Mouse (Mus musculus) gastrocnemius, postnatal 4 days (tissue): ENCODE measurements around the gene Vangl1. TPM values are rescaled to one million over a fixed set of nuclear protein-coding genes. Genes with fewer than 3 reads are reported as not detected.

Source experiments
- DNase-seq, 2 experiments: peaks; one replicate each; pipeline ENCODE4 v3.0.0; 2021 to 2022; ENCODE audit warnings: low spot score in 2 of 2, mixed read lengths in 2 of 2
- total RNA-seq, 2 experiments: library from RNA; stranded (reverse); gene quantifications; 2 replicates each; pipeline ENCODE4 v1.2.3; 2021

Vangl1 gene
- total RNA-seq, 2 experiments from 2014 or later: 19.5 to 24.6 TPM

DNA sequence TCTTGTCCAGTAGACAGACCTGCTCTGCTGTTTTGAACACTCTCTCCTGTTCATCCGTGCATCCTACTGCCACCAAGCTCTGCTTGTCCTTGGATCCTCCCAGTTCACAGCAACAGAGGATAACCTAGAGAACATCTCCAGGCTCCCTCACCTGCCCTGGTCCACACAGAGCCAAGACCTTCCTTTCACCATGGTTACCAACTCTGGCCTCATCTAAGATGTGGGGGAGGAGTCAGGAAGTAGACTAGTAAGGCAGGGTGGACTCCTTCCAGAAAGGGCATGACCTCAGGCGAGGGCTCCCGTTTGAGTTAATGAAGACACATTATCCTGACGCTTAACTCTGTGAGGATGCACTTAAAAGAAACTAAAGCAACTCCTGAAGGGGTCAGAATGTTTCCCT is 4.5 kb downstream of the Vangl1 start:
- DNase-seq: no peak

DNA sequence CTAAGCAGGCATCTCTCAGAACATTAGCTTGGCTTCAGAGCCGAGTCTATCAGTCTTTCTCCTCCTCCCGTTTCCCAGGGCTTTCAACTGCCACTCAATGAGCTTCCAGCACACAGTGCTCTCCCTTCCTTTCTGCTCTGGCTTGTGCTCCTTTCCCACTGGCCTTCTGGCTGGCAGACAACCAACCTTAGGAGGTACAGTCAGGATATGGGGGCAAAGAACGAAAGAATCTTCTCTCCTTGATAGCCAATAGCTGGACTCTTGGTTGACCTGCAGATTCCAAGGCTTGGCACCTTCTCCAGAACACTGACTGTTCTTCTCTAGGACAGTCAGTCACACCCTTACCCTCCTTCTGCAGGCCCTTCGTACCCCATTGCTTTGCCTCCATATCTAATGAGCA is 5.3 kb downstream of the Vangl1 start:
- DNase-seq: no peak

DNA sequence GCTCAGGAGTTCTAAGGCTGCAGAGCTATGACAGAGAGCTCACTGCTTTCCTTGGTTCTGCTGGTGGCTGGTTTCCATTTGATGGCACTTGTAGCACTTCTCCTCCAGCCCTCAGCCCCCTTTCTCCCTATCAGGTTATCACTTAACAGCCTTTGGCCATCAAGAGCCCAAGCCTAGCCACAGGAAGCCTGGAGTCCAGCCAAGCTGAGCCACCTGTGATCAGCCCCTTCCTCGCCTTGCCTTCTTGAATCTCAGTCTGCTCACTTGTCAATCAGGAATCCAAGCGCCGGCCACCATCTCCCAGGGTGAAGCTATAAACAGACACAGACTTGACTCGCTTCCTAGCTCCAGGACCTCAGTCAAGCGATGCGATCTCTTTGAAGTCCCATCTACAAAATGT is 6.0 kb downstream of the Vangl1 start:
- no peak for DNase-seq

DNA sequence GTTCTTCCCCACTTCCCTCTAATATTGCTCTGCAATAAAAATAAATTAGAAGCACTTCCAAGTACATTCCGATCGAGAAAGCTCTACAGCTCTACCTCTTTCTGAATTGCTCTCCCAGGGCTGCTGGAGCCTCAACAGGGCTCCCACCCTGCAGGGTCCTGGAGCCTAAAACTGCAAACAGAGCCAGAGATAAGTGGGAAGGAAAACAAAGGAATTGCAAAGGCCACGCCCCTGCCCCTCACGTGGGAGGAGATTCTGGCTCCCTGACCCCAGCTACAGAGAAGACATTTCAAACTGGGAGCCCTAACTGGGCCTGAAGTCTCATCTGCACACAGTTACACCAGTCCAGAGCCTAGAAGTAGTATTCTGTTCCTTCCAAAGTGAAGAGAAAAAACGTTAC is 6.7 kb downstream of the Vangl1 start:
- DNase-seq: no peak

DNA sequence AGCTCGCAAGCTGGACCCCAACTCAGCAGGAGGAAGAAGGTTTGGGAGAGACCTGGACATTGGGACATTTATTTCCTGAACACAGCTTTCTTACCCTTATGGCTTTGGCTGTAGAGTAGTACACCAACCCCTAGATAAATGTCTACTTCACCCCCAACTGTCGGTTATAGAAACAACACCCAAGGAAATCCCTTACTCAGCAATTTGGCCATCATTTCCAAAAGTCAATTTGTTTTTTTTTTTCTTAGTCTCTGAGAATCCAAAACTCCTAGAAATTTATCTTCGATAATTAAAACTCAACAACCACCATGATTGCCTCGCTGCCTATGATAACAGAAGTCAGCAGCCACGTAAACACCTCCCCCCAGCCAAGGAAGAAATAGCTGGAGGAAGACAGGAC is 7.3 kb downstream of the Vangl1 start:
- DNase-seq: no peak

DNA sequence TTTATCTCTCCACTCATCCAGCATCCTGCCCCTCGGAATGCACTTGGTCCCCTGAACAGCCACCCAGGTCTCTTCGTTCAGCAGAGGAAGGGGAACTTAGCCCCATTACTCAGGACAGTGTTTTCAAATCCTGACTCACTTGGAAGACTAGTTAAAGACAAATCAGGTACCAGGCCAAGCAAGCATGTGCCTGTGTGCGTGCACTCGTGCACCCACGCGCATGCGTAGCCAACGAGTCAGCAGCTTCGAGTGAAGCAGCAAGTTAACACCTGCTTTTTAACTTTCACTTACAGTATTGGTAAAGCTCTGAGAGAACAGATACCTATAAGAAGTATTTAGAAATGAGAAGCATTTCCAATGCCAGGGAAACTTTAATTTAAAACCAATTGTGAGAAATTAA is 8.3 kb downstream of the Vangl1 start:
- DNase-seq: no peak

DNA sequence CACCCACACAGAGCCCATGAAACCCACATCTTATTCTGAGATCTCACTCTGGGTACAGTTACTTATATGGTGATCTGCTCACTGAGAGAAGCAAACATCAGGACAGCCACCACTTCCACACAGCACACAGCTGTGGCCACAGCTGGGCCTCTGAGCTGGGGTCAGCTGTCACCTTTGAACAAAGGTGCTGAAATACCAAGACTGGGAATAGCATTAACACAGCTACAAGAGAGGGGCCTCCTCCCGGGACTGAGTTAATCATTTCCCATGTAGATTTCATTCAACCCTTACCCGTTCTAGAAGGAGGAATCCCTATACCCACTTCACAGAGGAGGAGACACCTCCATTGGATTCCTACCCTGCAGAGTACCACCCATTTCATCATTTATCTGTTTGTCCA is 8.7 kb downstream of the Vangl1 start:
- DNase-seq: no peak

DNA sequence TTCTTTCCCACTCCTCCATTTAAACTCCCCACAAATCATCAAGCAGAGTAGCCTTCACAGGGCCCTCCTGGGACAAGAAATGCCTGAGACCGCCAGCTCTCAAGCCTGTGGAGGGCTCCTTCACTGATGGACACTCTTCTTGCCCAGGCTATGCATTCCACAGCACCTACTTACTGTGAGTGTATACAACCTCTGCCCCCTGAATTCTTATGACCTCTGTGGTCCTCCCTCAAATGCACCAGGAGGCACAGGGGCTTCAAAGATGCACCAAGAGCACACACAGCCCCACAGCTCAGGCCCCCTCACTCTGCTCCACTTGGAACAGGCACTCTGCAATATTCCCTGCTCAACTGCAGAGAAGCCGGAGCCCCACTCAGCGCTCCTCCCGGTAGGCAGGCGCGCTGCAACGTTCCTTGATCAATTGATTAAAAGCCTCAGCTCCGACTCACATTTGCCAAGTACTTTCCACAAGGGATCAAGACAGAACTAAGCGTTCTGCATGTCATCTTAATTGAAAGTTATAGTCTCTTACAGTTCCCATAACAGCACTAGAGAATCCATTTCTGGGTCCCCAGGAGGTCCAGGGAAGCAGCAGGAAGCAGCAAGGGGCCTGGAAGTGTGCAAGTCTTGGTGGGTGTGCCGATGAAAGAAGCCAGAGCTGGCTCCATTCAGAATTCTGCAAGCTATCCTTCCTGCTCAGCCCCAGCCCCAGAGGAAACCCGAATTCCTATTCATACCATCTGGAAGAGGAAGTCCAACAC is 10.0 kb downstream of the Vangl1 start:
- DNase-seq: peak in 1 of 2 experiments; percentile 37

DNA sequence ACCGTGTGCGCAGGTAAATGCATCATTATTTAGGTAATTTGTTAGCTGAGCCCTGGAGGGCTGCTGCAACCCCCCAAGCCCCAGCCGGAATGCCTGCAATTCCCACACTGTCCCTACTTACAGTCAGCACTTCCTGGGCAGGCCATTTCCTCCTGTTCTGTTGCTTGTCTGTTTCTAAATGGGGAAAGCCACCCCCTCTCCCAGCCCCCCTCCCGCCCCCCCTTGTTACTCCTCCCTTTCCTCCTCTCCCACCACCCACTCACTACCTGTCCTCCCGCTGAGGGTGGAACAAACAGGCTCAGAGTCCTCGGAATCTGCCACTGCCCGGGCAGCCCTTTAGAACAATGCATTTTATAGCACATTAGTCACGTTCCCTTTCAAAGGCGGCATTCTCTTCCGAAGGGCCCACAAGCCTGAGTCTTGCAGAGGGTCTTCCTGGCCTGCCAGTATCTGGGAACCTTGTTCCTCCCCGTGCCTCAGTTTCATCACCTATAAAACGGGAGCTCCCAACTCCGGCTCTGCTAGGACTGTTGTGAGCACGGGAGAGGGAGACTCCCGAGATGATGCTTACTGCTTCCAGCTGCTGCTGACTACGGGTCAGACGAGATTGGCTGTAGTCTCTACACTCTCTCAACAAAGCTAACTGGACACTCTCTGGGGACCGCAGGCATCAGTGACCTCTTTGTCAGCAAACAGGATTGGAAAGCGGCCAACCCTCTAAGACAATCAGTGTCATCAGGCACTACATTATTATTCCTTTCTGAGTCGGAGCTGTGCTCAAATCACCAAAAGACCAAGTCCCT is 10.8 kb downstream of the Vangl1 start:
- DNase-seq: peak in 1 of 2 experiments; percentile 50

DNA sequence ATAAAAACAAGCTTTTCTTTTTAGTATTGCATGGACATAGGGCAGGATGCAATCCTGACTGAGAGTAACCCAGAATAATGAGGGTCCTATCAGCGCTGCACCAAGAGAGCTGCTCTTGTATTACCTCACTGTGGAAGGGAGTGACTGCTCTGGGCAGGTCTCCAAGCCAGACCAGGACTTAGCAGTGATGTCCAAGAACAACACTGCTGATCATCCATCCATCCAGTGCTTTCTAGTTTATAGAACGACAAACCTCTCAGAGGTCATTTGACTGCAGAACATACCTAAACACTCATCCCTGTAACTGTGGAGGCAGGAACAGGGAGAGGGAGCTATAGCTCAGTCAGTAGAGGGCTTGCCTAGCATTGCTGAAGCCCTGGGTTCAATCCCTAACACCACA is 11.9 kb downstream of the Vangl1 start:
- no peak for DNase-seq

DNA sequence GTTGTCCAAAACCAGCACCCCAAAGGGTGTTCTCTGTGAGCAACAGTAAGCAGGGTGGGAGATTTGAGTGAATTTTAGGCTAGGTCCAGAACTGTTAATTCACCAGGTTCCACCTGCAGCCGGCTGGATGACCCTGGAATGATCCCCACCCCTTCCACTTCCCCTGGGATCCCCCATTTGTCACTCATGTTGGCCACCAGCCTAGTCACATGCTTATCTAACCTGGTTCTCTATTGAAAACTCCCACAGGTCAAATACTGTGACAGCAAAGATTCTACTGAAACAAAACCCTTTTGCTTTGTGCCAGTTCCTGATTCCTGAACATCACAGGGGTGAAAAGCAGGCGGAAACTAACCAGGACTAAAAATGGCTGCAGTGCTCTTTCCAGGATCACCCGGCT is 12.9 kb downstream of the Vangl1 start:
- DNase-seq: no peak

DNA sequence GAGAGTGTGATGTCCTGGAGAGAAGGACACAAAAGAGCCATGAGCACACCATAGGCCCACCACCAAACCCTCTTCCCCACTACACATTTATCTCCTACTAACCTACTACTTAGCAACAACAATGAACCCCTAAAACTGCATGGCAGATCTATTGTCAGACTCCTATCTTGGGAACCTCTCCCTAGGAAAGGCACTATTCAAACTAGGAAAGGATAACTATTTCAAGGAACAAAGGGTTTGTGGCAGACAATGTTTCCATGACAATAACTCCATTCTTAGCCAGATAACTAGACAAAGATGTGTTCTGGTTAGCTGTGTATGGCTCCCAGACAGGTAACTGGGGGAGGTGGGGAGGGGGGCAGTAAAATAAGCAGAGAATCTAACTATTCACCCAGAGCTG is 13.9 kb downstream of the Vangl1 start:
- no peak for DNase-seq

DNA sequence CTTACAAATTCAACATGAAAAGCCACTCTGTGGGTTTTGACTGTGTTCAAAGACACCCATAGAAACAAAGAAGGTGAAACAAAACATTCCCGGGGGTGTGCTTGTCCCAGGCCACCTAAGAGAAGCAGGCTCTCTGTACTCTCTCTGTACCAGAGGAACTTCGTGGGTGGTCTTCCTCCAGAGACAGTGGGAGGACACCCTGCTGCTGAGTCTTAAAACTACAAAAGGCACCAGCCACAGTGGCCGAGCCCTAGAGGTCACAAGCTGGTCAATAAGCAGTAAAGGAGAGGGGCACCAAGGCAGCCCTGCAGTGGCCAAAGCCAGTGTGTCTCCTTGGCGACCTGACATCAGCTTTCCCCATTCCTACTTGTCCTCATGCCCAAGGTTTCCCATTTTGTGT is 14.5 kb downstream of the Vangl1 start:
- no peak for DNase-seq

DNA sequence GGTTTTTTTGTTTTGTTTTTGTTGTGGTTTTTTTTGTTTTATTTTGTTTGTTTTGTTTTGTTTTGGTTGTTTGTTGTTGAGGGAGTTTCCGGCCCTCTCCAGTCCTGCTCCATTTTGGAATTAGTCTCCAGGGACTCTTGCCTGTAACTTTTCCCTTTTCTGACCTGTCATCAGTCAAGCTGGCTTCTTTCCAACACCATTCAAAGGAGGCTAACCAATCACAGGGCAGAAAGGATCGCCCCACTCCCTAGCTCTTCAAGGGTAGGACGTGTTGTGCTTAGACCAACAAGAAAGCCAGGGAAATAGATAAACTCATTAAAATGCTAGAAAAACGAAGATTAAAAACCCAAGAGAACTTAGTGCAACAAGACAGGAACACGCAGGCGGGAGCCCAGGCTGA is 15.5 kb downstream of the Vangl1 start:
- no peak for DNase-seq

DNA sequence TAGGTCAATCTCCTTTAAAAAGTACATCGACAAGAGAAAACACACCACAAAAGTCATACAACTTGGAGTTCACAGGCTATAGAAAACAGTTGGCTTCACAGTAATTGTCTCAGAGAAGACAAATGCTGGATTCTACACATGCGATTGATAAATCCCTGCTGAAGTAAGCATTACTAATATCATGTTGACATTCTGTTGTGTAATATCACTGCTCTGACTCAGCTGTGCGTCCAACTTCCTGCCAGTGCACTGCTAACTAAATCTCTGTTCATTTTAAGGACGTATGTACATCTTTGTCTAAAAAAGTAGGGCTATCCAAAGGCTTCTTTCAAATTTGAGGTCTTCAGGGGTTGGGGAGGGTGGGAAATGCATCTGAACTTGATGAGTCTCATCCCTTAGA is 17.1 kb downstream of the Vangl1 start:
- DNase-seq: no peak

DNA sequence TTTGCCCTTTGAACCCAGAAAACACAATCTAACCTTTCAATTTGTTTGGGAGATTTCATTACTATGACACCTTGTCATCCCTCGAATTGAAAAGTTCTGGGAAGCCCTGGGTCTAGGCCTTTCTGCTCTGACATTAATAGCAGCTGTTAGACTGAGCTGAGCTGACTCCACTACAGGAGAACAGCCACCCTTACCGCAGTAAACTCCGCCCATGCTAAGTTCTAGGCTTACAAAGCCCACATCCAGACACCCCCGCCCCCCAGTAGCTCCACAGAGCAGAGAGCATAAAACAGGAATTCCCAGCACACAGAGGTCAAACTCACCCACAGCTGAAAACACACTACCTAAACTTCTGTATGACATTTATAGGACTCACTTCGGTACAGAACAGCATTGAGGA is 19.8 kb downstream of the Vangl1 start:
- no peak for DNase-seq

DNA sequence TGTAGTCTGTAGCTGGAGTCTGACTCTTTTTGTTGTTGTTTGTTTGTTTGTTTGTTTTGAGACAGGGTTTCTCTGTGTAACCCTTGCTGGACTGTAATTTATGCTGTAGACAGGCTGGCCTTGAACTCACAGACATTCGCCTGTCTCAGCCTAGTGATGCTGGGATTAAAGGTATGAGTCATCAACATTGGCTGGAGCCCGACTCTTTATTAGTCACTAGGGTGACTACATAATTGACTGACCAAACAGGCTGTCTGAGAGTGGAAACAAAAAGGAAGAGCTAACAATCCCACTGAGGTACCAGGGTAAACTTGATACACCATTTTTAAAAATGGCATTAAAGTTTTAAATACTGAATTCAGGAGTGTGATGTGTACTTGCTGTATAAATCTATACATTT is 21.9 kb downstream of the Vangl1 start:
- DNase-seq: no peak

DNA sequence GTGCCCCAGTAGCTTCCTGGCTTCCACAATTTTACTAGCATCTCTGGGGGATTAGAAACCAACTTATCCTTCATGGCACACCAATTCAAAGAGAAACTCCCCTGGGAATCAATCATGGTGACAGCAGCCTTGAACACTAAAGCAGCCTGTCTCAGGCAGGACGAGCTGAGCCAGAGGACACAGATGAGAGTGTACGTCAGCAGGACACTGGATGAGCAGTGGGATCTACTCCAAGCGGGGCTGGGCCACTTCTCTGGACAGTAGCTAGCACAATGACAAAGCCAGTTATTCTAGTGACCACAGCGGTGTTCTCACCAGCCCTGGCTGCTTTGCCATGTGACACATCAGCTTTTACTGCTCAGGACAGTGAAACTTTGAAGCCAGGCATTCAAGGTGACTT is 23.3 kb downstream of the Vangl1 start:
- DNase-seq: no peak

DNA sequence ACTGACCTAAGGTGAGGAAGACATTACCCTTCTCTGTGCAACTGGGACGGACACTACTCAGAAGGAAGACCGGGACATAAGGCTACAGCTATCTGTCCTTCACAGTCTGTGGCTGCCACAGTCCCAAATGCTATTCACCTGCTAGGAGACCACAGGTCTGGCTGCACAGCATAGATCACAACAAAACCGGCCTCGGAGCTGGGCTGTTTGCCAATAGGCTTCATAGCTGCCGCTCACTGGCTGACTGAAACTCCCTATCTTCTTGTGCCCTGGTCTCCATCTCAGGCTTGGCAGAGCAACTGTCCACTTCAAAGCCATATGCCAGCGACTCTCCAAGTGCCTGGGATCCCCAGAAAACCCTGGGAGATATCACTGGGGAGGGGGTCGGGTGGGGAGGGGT is 23.7 kb downstream of the Vangl1 start:
- no peak for DNase-seq

DNA sequence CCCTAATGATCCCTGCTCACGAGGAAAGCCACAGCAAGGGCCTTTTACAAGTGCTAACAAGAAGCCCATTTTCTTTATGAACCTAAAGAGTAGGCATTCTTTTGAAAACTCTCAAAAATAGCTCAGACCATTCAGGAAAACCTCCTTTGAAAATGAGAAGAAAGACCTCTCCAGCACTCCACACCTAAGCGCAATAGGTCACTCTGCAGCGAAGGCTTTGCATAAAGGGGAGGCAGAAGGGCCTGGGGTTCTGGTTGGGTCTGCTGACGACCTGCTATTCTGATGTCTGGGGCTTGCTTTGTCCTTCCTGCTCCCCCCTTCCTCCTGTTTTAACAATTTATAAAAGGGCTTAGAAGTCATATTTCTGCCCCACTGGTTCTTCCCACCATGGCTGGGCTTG is 24.6 kb downstream of the Vangl1 start:
- no peak for DNase-seq

DNA sequence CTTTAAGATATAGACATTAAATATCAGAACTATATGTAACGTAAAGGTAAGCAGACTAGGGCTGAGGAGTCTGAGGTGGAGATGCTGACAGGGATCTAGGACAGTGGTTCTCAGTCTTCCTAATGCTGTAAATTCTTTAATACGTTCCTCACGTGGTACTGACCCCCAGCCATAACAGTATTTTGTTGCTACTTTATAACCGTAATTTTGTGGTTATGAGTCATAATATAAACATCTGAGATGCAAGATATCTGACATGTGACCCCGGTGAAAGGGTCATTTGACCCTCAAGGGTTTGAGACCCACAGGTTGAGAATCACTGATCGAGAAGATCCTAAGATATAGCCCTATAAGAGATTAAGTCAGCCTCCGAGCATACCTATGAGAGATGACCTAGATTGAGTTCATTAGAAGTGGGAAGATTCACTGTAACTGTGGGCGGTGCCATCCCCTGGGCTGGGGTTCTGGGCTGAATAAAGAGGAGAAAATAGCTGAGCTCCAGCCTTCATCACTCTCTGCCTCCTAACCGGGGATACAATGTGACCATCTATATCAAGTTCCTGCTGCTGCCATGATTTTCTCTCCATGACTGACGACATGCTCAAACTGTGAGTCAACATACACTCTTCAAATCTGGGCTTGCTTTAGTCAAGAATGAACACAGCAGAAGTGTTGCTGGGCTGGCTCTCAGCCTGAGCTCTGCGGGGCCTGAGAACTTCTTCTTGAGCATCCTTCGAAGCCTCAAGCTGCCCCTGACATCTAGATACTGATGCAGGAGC is 26.5 kb downstream of the Vangl1 start:
- no peak for DNase-seq

DNA sequence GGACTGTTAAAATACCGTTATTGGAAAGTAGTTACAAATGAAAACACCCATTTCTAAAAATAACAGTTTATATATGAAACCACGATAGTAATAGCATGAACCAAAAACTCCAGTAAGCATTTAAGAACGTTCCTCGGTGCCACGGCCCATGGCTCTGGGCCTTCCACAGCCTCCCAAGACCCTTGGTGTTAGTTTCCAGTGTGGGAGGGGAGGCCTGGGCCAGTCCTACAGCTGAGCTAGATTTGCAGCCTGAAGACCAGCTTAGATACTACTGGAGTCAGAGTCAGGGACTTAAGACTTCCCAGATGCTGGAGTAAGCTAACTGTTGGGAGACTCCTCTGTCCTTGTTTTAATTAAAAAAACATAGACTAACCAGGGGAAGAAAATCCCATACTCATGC is 28.4 kb downstream of the Vangl1 start:
- no peak for DNase-seq
